Mouse (Mus musculus): Measurements from ENCODE around the gene Cfap299. TPM values are rescaled to one million over a fixed set of nuclear protein-coding genes. Genes with fewer than 3 reads are reported as not detected.

Cfap299 gene
- polyA plus RNA-seq, 1 experiment from 2014 or later: 6.1 TPM

GRCm38 (mm10) chr5:98368822-98369221, 39.7 kb downstream of the Cfap299 start:
- ATAC-seq (ENCODE audit: low read depth): peak; percentile 67; the same call in 1 of the 2 replicates
- Histone ChIP-seq H3K36me3 (ENCODE audit: control insufficient read depth, insufficient read depth, low read length) (no peaks in the 10 kb centered on the region), H3K4me1 (replicated peaks; ENCODE audit: control insufficient read depth, insufficient read depth, low read length) (0 out of 2 replicates have a peak, but pooled peaks cover 2% of the 10 kb centered on the region), H3K4me2 (ENCODE audit: low read depth, low read length) (no peak overlapping the region), H3K27ac (ENCODE audit: low read length) (no peak overlapping the region), H3K9ac (ENCODE audit: low read length) (no peak overlapping the region), H3K27me3 (ENCODE audit: control insufficient read depth, insufficient read depth, low read depth, low read length) (no peaks in the 10 kb centered on the region), H3K9me3 (ENCODE audit: control insufficient read depth, low read length) (no peaks in the 10 kb centered on the region), H3K4me3 (ENCODE audit: low read length) (no peak overlapping the region)
- WGBS: 52% methylated on average over 4 of the region's 4 CpGs

GRCm38 (mm10) chr5:98369426-98369825, 40.3 kb downstream of the Cfap299 start:
- no peak for ATAC-seq (ENCODE audit: low read depth)
- H3K27ac ChIP-seq (ENCODE audit: low read length): no peak overlapping the region

GRCm38 (mm10) chr5:98376058-98376798, 47.1 kb downstream of the Cfap299 start:
- Histone ChIP-seq H3K27ac (ENCODE audit: low read length) (no peak overlapping the region), H3K9ac (ENCODE audit: low read length) (no peak overlapping the region), H3K36me3 (ENCODE audit: control insufficient read depth, insufficient read depth, low read length) (no peaks in the 10 kb centered on the region), H3K4me2 (ENCODE audit: low read depth, low read length) (no peak overlapping the region), H3K4me3 (ENCODE audit: low read length) (no peak overlapping the region), H3K4me1 (replicated peaks; ENCODE audit: control insufficient read depth, insufficient read depth, low read length) (no peaks in the 10 kb centered on the region), H3K27me3 (ENCODE audit: control insufficient read depth, insufficient read depth, low read depth, low read length) (no peaks in the 10 kb centered on the region), H3K9me3 (ENCODE audit: control insufficient read depth, low read length) (no peaks in the 10 kb centered on the region)
- 69% methylated on average over 8 of the region's 8 CpGs for WGBS
- no peak for ATAC-seq (ENCODE audit: low read depth)

More at GRCm38 (mm10) chr5:98369426-98369825, 40.3 kb downstream of the Cfap299 start:
- H3K9me3 ChIP-seq (ENCODE audit: control insufficient read depth, low read length): no peaks in the 10 kb centered on the region
- H3K4me1 ChIP-seq (replicated peaks; ENCODE audit: control insufficient read depth, insufficient read depth, low read length): 0 out of 2 replicates have a peak, but pooled peaks cover 2% of the 10 kb centered on the region
- no peak overlapping the region for H3K4me2 ChIP-seq (ENCODE audit: low read depth, low read length)
- H3K27me3 ChIP-seq (ENCODE audit: control insufficient read depth, insufficient read depth, low read depth, low read length): no peaks in the 10 kb centered on the region
- 59% methylated on average over 7 of the region's 7 CpGs for WGBS
- H3K4me3 ChIP-seq (ENCODE audit: low read length): no peak overlapping the region
- no peaks in the 10 kb centered on the region for H3K36me3 ChIP-seq (ENCODE audit: control insufficient read depth, insufficient read depth, low read length)
- H3K9ac ChIP-seq (ENCODE audit: low read length): no peak overlapping the region

GRCm38 (mm10) chr5:98376799-98377090, 47.6 kb downstream of the Cfap299 start:
- H3K9me3 ChIP-seq (ENCODE audit: control insufficient read depth, low read length): no peaks in the 10 kb centered on the region
- H3K9ac ChIP-seq (ENCODE audit: low read length): no peak overlapping the region
- no peak overlapping the region for H3K27ac ChIP-seq (ENCODE audit: low read length)
- ATAC-seq (ENCODE audit: low read depth): no peak
- H3K4me3 ChIP-seq (ENCODE audit: low read length): no peak overlapping the region
- H3K36me3 ChIP-seq (ENCODE audit: control insufficient read depth, insufficient read depth, low read length): no peaks in the 10 kb centered on the region
- no peaks in the 10 kb centered on the region for H3K4me1 ChIP-seq (replicated peaks; ENCODE audit: control insufficient read depth, insufficient read depth, low read length)
- H3K27me3 ChIP-seq (ENCODE audit: control insufficient read depth, insufficient read depth, low read depth, low read length): no peaks in the 10 kb centered on the region
- WGBS: 70% methylated on average over 4 of the region's 4 CpGs
- H3K4me2 ChIP-seq (ENCODE audit: low read depth, low read length): no peak overlapping the region

GRCm38 (mm10) chr5:98380360-98380759, 51.3 kb downstream of the Cfap299 start:
- Histone ChIP-seq H3K4me3 (ENCODE audit: low read length) (no peak overlapping the region), H3K27me3 (ENCODE audit: control insufficient read depth, insufficient read depth, low read depth, low read length) (no peaks in the 10 kb centered on the region), H3K9me3 (ENCODE audit: control insufficient read depth, low read length) (no peaks in the 10 kb centered on the region), H3K36me3 (ENCODE audit: control insufficient read depth, insufficient read depth, low read length) (no peaks in the 10 kb centered on the region), H3K4me2 (ENCODE audit: low read depth, low read length) (no peak overlapping the region), H3K9ac (ENCODE audit: low read length) (no peak overlapping the region), H3K27ac (ENCODE audit: low read length) (no peak overlapping the region), H3K4me1 (replicated peaks; ENCODE audit: control insufficient read depth, insufficient read depth, low read length) (no peaks in the 10 kb centered on the region)
- 88% methylated on average over 4 of the region's 4 CpGs for WGBS
- ATAC-seq (ENCODE audit: low read depth): no peak

- no peaks in the 10 kb centered on the region for H3K27me3 ChIP-seq (ENCODE audit: control insufficient read depth, insufficient read depth, low read depth, low read length)
- ATAC-seq (ENCODE audit: low read depth): no peak
- H3K4me3 ChIP-seq (ENCODE audit: low read length): no peak overlapping the region
- H3K9ac ChIP-seq (ENCODE audit: low read length): no peak overlapping the region
- no peak overlapping the region for H3K27ac ChIP-seq (ENCODE audit: low read length)
- WGBS: 45% methylated on average over 3 of the region's 3 CpGs
- no peaks in the 10 kb centered on the region for H3K4me1 ChIP-seq (replicated peaks; ENCODE audit: control insufficient read depth, insufficient read depth, low read length)
- H3K9me3 ChIP-seq (ENCODE audit: control insufficient read depth, low read length): no peaks in the 10 kb centered on the region
- no peak overlapping the region for H3K4me2 ChIP-seq (ENCODE audit: low read depth, low read length)
- H3K36me3 ChIP-seq (ENCODE audit: control insufficient read depth, insufficient read depth, low read length): no peaks in the 10 kb centered on the region
Measured at GRCm38 (mm10) chr5:98387054-98387453, 58.0 kb downstream of the Cfap299 start.

GRCm38 (mm10) chr5:98402165-98402564, 73.1 kb downstream of the Cfap299 start:
- no peak overlapping the region for H3K9ac ChIP-seq (ENCODE audit: low read length)
- ATAC-seq (ENCODE audit: low read depth): no peak
- H3K4me2 ChIP-seq (ENCODE audit: low read depth, low read length): no peak overlapping the region
- no peak overlapping the region for H3K4me3 ChIP-seq (ENCODE audit: low read length)
- H3K36me3 ChIP-seq (ENCODE audit: control insufficient read depth, insufficient read depth, low read length): no peaks in the 10 kb centered on the region
- 50% methylated on average over 1 of the region's 1 CpGs for WGBS
- no peaks in the 10 kb centered on the region for H3K27me3 ChIP-seq (ENCODE audit: control insufficient read depth, insufficient read depth, low read depth, low read length)
- no peaks in the 10 kb centered on the region for H3K9me3 ChIP-seq (ENCODE audit: control insufficient read depth, low read length)
- H3K27ac ChIP-seq (ENCODE audit: low read length): no peak overlapping the region
- H3K4me1 ChIP-seq (replicated peaks; ENCODE audit: control insufficient read depth, insufficient read depth, low read length): no peaks in the 10 kb centered on the region; the same call in 1 of the 2 replicates

GRCm38 (mm10) chr5:98410060-98410459, 81.0 kb downstream of the Cfap299 start:
- 62% methylated on average over 2 of the region's 2 CpGs for WGBS
- Histone ChIP-seq H3K9me3 (ENCODE audit: control insufficient read depth, low read length) (no peaks in the 10 kb centered on the region), H3K4me1 (replicated peaks; ENCODE audit: control insufficient read depth, insufficient read depth, low read length) (no peaks in the 10 kb centered on the region), H3K4me3 (ENCODE audit: low read length) (no peak overlapping the region), H3K36me3 (ENCODE audit: control insufficient read depth, insufficient read depth, low read length) (no peaks in the 10 kb centered on the region), H3K27me3 (ENCODE audit: control insufficient read depth, insufficient read depth, low read depth, low read length) (no peaks in the 10 kb centered on the region), H3K9ac (ENCODE audit: low read length) (no peak overlapping the region), H3K27ac (ENCODE audit: low read length) (no peak overlapping the region), H3K4me2 (ENCODE audit: low read depth, low read length) (no peak overlapping the region)
- no peak for ATAC-seq (ENCODE audit: low read depth)

GRCm38 (mm10) chr5:98416385-98417145, 87.5 kb downstream of the Cfap299 start:
- peak; percentile 78 for ATAC-seq (ENCODE audit: low read depth)
- Histone ChIP-seq H3K4me1 (replicated peaks; ENCODE audit: control insufficient read depth, insufficient read depth, low read length) (no peaks in the 10 kb centered on the region; the same call in 1 of the 2 replicates), H3K9ac (ENCODE audit: low read length) (no peak overlapping the region), H3K27ac (ENCODE audit: low read length) (no peak overlapping the region), H3K4me2 (ENCODE audit: low read depth, low read length) (no peak overlapping the region), H3K36me3 (ENCODE audit: control insufficient read depth, insufficient read depth, low read length) (no peaks in the 10 kb centered on the region), H3K27me3 (ENCODE audit: control insufficient read depth, insufficient read depth, low read depth, low read length) (no peaks in the 10 kb centered on the region), H3K4me3 (ENCODE audit: low read length) (no peak overlapping the region), H3K9me3 (ENCODE audit: control insufficient read depth, low read length) (no peaks in the 10 kb centered on the region)
- WGBS: 53% methylated on average over 9 of the region's 9 CpGs
